ENCODE assay signal across 8 mouse cellular contexts in the genomic region with DNA sequence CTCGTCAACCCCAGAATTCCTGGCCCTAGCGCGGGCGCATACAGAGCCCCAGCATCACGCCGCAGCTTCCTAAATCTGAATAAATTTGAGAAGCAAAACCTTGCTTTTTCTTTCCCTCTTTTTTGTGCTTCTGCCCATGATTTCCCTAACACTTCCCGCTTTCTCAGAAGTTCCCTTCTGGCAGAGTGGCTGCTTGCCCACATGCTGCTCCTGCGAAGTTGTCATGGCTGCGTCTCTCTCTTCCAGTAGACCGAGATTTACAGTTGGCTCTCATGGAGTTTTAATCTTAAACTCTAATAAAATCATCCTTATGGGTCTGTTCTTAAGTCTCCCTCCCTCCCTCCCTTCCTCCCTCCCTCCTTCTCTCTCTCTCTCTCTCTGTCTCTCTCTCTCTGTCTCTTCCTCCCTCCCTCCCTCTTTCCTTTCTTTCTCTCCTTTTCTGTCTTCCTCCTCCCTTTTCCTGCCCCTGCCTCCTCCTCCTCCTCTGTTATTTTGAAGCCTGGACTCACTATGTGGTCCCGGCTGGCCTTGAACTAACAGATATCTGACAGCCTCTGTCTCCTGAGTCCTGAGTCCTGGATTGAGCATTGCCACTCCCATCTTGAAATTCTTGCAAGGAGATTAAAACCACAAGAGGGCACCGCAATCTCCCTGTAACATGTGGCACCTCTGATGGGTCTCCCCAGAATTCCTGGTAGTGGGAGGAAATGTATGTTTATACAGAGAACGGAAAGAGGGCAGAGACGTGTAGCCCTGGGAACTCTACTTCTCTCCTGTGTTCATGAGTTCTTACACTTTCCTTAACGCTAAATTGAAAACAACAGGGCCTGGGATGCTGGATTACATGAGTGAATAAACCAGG. TPM values are rescaled to one million over a fixed set of nuclear protein-coding genes. Genes with fewer than 3 reads are reported as not detected.
DNase-seq lines count a peak whose midpoint lies in the region; ATAC-seq and TF ChIP-seq lines count a peak whose summit lies in the region.
"Had no signal": no experiment of that assay in that cellular context is flagged by ENCODE, and none has a peak within 500 bp of the region (broad histone marks: within the 10 kb centered on the region; RNA-seq: fewer than 3 reads in every experiment).

No protein-coding gene starts in this region.

- H3K27me3 ChIP-seq in lung, embryonic 14.5 days (ENCODE audit: insufficient read depth, low read length): no peaks in the 10 kb centered on the region
- H3K27me3 ChIP-seq in forebrain, embryonic 14.5 days (replicated peaks; ENCODE audit: control insufficient read depth, insufficient read depth, low read length): no peaks in the 10 kb centered on the region
- no peaks in the 10 kb centered on the region; the same call in 1 of the 2 replicates for H3K27me3 ChIP-seq in neural tube, embryonic 12.5 days (replicated peaks)

- H3K4me1 ChIP-seq in lung, embryonic 14.5 days (ENCODE audit: insufficient read depth): no peaks in the 10 kb centered on the region; the same call in 1 of the 2 replicates
- H3K4me1 ChIP-seq in forebrain, embryonic 14.5 days (ENCODE audit: control insufficient read depth, insufficient read depth, low read length): peaks cover 5% of the 10 kb centered on the region
- no peaks in the 10 kb centered on the region for H3K4me1 ChIP-seq in neural tube, embryonic 12.5 days

- DNase-seq in lung, embryonic 14.5 days: peak; percentile 42
- DNase-seq in lung, postnatal 25 days (ENCODE audit: low spot score): no peak
- DNase-seq in forebrain, embryonic 14.5 days (ENCODE audit: low spot score): peak; percentile 76
- DNase-seq in left cerebral cortex, postnatal 36 days (ENCODE audit: low spot score in 2 of 2): peak; percentile 21 to 30
- DNase-seq in gastrocnemius, postnatal 25 days: no peak
- DNase-seq in adrenal gland, postnatal 25 days: no peak

- WGBS in lung, embryonic 14.5 days: 49% methylated on average over 15 of the region's 15 CpGs
- WGBS in forebrain, embryonic 14.5 days: 52% methylated on average over 15 of the region's 15 CpGs
- 59% methylated on average over 15 of the region's 15 CpGs for WGBS in neural tube, embryonic 12.5 days

- H3K27ac ChIP-seq in lung, embryonic 14.5 days (ENCODE audit: low read depth): no peak overlapping the region
- no peak overlapping the region; the same call in 1 of the 2 replicates for H3K27ac ChIP-seq in forebrain, embryonic 14.5 days (ENCODE audit: low read depth, low read length)
- H3K27ac ChIP-seq in neural tube, embryonic 12.5 days: no peak overlapping the region

- no peaks in the 10 kb centered on the region for H3K9me3 ChIP-seq in lung, embryonic 14.5 days (ENCODE audit: low read depth, low read length)
- no peaks in the 10 kb centered on the region for H3K9me3 ChIP-seq in forebrain, embryonic 14.5 days (replicated peaks; ENCODE audit: control insufficient read depth, low read length)
- no peaks in the 10 kb centered on the region for H3K9me3 ChIP-seq in neural tube, embryonic 12.5 days

- H3K9ac ChIP-seq in lung, embryonic 14.5 days: peak overlapping the region; percentile 33; the same call in 1 of the 2 replicates
- H3K9ac ChIP-seq in forebrain, embryonic 14.5 days (ENCODE audit: low read length): no peak overlapping the region
- H3K9ac ChIP-seq in neural tube, embryonic 12.5 days: no peak overlapping the region

- peak overlapping the region; percentile 54 for H3K4me2 ChIP-seq in lung, embryonic 14.5 days
- peak overlapping the region; percentile 37 for H3K4me2 ChIP-seq in forebrain, embryonic 14.5 days (ENCODE audit: low read length)
- H3K4me2 ChIP-seq in neural tube, embryonic 12.5 days (replicated peaks): peak overlapping the region; percentile 44

- no peak for TF ChIP-seq CTCF in lung, embryonic 14.5 days (IDR thresholded peaks at IDR 0.05; ENCODE audit: low read depth)

- no peak overlapping the region for H3K4me3 ChIP-seq in lung, embryonic 14.5 days (ENCODE audit: low read depth, low read length)
- H3K4me3 ChIP-seq in forebrain, embryonic 14.5 days (ENCODE audit: low read depth, low read length): no peak overlapping the region
- no peak overlapping the region for H3K4me3 ChIP-seq in neural tube, embryonic 12.5 days
- H3K4me3 ChIP-seq: erythroblast, embryonic 14.5 days had no signal

- intact Hi-C loops in left cerebral cortex, postnatal 36 days (cut with DNase I): loop anchor here (10.0 kb wide), 1 partner anchor 434 kb away; a partner anchor contains a TSS

- peak; percentile 48 for ATAC-seq in lung, embryonic 14.5 days (ENCODE audit: insufficient read depth)
- peak; percentile 52 for ATAC-seq in forebrain, embryonic 14.5 days
- no peak for ATAC-seq in neural tube, embryonic 12.5 days (ENCODE audit: low FRiP score, low read depth)

- H3K36me3 ChIP-seq in lung, embryonic 14.5 days (ENCODE audit: insufficient read depth): no peaks in the 10 kb centered on the region
- H3K36me3 ChIP-seq in forebrain, embryonic 14.5 days (ENCODE audit: control insufficient read depth, insufficient read depth, low read length): no peaks in the 10 kb centered on the region
- no peaks in the 10 kb centered on the region for H3K36me3 ChIP-seq in neural tube, embryonic 12.5 days

RNA-seq across cellular contexts. Expression of a gene that starts 21.8 kb away (rescaled TPM):
- polyA plus RNA-seq in lung, embryonic 14.5 days (2014; fragmentation: Nextera tagmentation; extraction: Ambion mirVana): 0.08 TPM in 1 of 2 replicates, not detected in the other
- not detected in 2 replicates for polyA plus RNA-seq in forebrain, embryonic 14.5 days (2014; fragmentation: Nextera tagmentation; extraction: Ambion mirVana)
- under 1 TPM in 1 of 2 experiments, not detected in 1; 0.09 TPM for total RNA-seq in left cerebral cortex, postnatal 36 days (2021)
- not detected in 2 replicates for polyA plus RNA-seq in neural tube, embryonic 12.5 days (2016; fragmentation: Nextera tagmentation; extraction: Ambion mirVana)
- total RNA-seq in gastrocnemius, postnatal 25 days (2021): not detected
- 0.06 TPM in 1 of 2 replicates, not detected in the other for total RNA-seq in adrenal gland, postnatal 25 days (2021)
- polyA plus RNA-seq: erythroblast, embryonic 14.5 days had no signal

Comparison
In these comparisons a context has a peak if more than half of its experiments do, and no peak if none do; other contexts are left out.
1. DNase-seq: peak in lung, embryonic 14.5 days (single experiment), forebrain, embryonic 14.5 days (single experiment) and left cerebral cortex, postnatal 36 days (2 of 2); none in lung, postnatal 25 days (single experiment), gastrocnemius, postnatal 25 days (single experiment) and adrenal gland, postnatal 25 days (single experiment).
2. Peak in every context shown above with its lines, with median percentiles within 50 percentile points of each other: H3K4me2 ChIP-seq.